Mouse (Mus musculus) urinary bladder, adult 18-20 months (tissue): ENCODE data around the gene Sema7a.

ENCODE experiments used
- DNase-seq, 2 experiments: peaks; one replicate each; pipeline ENCODE4 v3.0.0; 2022; ENCODE audit warnings: low spot score in 2 of 2, mixed read lengths in 2 of 2

Gene Sema7a

DNA sequence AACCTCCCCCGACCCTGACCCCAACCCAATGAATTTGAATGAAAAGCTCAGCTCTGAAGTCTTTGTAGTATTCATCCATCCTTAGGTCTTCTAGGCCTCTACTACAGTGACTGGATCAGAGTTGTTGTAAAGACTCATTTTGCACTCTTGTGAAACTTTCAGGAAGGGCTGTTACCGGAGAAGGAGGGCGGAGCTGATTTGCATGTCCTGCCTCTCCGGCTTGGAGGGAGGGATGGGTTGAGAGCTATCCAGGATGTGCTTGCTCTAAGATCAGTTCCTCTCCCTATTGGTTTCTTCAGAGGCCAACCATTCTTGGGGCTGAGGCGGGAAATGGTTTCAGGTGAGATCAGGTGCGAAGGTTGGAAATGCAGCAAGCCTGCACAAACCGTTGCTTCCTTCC lies 71.1 kb downstream of the Sema7a start:
- DNase-seq: no peak

DNA sequence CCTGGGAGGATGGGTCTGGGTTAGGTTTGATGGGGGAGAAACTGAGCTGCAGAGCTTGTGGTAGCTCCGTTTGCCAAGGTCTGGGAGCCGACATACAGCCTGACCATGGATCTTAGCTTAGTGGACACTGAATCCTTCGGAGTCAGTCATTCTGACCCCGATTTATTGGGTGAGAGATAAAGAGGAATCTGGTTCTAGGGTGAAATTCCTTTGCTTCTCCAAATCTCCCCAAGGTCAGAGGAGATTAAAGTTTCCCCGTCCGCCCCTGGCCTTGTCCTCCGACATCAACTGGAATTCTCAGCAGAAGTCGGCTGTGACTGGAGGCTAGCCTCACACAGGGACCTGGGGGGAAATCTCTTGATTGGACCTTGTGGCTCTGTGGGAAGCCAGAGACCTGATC lies 71.6 kb downstream of the Sema7a start:
- DNase-seq: no peak
